Mouse (Mus musculus) CD8-positive naive resting alpha-beta T cell, adult 2 months (primary cell): ENCODE results near the gene Gm7298.
"Not testable (repeated sequence)": the region's sequence is repeated elsewhere in the genome, so short reads cannot be mapped to it uniquely, and the experiment has no call there.

ENCODE experiments used
- DNase-seq, 2 experiments: peaks; one replicate each; pipeline ENCODE4 v3.0.0; 2022; ENCODE audit warnings: low read depth in 2 of 2, low spot score in 2 of 2

The Gm7298 gene

GRCm38 (mm10) chr6:121732632-121733031 is at the start of gene Gm7298:
Gm7298 (plus strand) TSS chr6:121732932.
- DNase-seq = no peak

- DNase-seq = no peak
These were observed 95.3 kb downstream of the Gm7298 start for GRCm38 (mm10) chr6:121828034-121828433.

- DNase-seq = no peak
These were observed 103.6 kb downstream of the Gm7298 start for GRCm38 (mm10) chr6:121836361-121836760.

GRCm38 (mm10) chr6:121838271-121838670 is 105.5 kb downstream of the Gm7298 start, which contains the start of gene Mug1:
Mug1 (plus strand) TSS chr6:121838541.
- not testable (repeated sequence) for DNase-seq
